Mouse (Mus musculus) spleen, postnatal 36 days (tissue): Measurements from ENCODE around the gene 1700069L16Rik.

Experiments
- DNase-seq, 2 experiments: peaks; one replicate each; pipeline ENCODE4 v3.0.0; 2022; ENCODE audit warnings: low spot score in 2 of 2, mixed read lengths in 1 of 2

Gene 1700069L16Rik

GRCm38 (mm10) chr5:113687514-113687913 is 37.1 kb downstream of the 1700069L16Rik start:
- DNase-seq, result no peak

DNA sequence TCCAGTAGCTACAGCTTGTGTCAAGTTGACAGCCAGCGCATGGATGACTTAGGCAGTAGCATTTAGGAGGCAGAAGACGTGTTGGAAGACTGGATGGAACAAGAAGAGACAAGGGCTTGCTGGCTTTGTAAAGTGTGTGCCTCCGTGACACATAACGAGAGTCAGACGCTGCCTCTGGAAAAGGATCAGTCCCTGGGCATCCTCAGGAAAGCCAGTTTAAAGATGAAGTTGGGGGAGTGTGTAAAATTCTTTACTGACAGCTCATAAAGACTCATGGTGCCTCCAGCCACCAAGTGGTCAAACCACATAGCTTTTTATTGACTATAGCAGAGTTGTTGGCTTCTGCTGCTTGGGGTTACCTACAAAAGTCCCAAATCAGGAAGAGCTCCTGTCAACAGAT is 39.1 kb downstream of the 1700069L16Rik start:
- DNase-seq, result no peak

GRCm38 (mm10) chr5:113683246-113683645 is 41.3 kb downstream of the 1700069L16Rik start:
- DNase-seq, result no peak

DNA sequence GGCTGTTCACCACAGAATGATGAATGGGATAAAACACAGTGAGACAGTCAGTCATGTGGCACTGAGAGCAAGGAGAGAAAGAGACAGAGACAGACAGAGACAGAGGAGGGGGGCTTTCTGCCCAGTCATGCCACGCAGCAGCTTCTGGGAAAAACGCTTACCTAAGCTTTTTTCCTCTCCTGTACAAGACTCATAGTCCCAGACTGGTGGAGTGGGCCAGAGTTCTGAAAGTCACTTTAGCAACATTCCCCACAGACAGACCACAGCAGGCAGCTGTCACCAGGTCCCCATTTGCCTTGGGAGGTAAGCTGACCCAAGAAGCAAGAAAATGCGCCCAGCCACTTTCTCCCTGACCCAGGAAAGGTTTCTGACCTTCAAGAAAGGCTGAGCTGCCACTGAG is 42.1 kb downstream of the 1700069L16Rik start:
- DNase-seq, result no peak

GRCm38 (mm10) chr5:113681219-113681618 is 43.4 kb downstream of the 1700069L16Rik start:
- no peak for DNase-seq

- no peak for DNase-seq
Observed at GRCm38 (mm10) chr5:113679509-113679908, 45.1 kb downstream of the 1700069L16Rik start.

GRCm38 (mm10) chr5:113678743-113679452 is 45.7 kb downstream of the 1700069L16Rik start:
- no peak for DNase-seq

DNA sequence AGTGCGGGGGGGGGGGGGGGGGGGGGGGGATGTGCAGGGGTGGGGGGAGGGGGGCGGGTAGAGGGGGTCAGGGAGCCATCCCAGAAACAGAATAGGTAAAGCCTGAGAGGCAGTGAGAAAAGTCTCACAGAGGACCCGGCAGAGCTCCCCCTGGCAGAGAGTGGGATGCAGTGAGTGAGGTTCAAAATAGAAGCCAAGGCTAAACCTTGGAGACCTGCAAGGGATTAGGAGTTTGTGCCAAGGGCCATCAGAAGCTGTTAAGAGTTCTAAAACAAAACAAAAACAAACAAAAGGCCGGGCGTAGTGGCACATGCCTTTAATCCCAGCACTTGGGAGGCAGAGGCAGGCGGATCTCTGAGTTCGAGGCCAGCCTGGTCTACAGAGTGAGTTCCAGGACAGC is 47.0 kb downstream of the 1700069L16Rik start:
- no peak for DNase-seq

GRCm38 (mm10) chr5:113674851-113675250 is 49.7 kb downstream of the 1700069L16Rik start:
- no peak for DNase-seq

DNA sequence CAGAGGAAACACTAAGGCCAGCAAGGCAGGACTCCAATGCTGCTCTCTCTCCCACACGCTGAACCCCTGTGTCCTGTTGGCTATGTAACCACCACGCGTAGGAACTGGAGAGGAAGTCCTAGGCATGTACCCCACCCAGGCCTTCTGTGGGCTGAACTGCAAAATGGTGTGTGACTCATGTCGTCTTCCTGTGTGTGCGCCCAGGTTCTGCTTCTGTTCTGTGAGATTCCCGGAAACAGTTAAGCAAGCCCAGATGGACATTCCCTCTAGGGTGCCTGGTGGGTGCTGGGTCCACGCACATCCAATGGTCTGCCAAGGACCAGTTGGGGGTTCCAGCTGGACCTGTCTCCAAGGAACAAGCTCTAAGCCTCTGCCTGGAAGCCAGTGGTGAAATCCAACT is 52.1 kb downstream of the 1700069L16Rik start:
- DNase-seq, result peak in 1 of 2 experiments; percentile 8

- DNase-seq, result peak; percentile 18 to 25
Observed at GRCm38 (mm10) chr5:113670597-113670996, 54.0 kb downstream of the 1700069L16Rik start.

GRCm38 (mm10) chr5:113670110-113670509 is 54.5 kb downstream of the 1700069L16Rik start:
- DNase-seq, result no peak

DNA sequence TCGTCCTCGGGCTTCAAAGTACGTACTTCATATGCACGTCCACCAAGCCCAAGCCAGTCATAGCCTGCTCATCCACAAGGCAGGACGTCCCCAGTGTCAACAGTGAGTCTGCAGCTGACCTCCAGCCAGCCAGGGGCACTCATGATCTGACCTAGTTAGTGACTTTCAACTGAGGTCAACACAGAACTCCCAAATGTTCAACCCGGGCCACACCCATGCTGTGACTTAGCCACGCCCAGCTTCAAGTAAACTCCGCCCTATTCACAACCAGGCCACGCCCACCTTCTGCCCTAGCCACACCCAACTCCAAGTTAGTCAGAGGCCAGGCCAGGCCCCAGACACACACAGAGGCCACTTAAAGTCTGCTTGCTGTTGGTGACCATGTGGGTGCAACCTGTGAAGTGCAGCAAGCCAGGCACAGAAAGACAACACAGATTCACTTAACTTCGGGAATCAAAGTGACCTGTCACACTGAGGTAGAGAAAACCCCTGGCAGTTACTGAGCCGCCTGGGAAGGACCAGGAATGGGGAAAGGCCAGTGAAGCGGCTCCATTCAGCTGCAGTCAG is 59.9 kb downstream of the 1700069L16Rik start:
- DNase-seq, result no peak

GRCm38 (mm10) chr5:113664127-113664526 is 60.4 kb downstream of the 1700069L16Rik start:
- no peak for DNase-seq

GRCm38 (mm10) chr5:113660872-113661271 is 63.7 kb downstream of the 1700069L16Rik start:
- no peak for DNase-seq

DNA sequence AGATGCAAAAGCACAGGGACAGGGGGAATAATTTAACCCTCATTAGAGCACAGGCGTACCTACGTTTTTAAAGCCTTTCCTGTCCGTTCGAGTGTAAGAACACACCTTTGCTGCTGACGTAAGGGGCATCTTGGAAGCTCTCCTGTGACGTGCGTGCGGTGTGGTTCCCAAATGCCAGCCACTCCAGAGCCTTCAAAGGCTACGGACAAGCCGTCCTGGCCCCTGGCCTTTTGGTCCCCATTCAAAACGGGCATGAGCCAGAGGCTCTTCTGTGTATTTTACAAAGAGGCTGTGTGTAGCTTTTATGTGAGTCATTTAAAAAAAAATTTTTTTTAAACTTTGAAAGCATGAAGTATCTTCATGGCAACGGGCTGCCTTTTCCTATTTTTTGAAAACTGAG is 69.8 kb downstream of the 1700069L16Rik start:
- DNase-seq, result no peak

GRCm38 (mm10) chr5:113654206-113654605 is 70.4 kb downstream of the 1700069L16Rik start:
- no peak for DNase-seq

DNA sequence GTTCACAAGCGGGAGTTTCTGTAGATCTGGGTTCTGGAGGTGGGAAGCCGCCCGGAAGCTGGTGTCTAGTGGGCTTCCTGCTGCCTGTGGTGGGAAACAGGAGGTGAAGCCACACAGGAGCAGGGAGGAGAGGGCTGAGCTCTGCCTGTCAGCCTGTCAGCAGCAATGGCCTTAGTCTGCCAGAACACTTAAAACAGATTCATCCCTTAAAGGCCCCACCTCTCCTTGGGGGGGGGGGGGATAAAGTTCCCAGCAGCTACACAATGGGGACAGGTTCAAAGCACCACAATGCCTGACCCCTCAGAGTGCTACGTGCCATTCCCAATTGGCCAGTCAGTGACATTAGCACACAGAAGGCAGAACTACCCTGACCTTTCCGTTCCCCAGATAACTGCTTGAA is 72.4 kb downstream of the 1700069L16Rik start:
- DNase-seq, result no peak

DNA sequence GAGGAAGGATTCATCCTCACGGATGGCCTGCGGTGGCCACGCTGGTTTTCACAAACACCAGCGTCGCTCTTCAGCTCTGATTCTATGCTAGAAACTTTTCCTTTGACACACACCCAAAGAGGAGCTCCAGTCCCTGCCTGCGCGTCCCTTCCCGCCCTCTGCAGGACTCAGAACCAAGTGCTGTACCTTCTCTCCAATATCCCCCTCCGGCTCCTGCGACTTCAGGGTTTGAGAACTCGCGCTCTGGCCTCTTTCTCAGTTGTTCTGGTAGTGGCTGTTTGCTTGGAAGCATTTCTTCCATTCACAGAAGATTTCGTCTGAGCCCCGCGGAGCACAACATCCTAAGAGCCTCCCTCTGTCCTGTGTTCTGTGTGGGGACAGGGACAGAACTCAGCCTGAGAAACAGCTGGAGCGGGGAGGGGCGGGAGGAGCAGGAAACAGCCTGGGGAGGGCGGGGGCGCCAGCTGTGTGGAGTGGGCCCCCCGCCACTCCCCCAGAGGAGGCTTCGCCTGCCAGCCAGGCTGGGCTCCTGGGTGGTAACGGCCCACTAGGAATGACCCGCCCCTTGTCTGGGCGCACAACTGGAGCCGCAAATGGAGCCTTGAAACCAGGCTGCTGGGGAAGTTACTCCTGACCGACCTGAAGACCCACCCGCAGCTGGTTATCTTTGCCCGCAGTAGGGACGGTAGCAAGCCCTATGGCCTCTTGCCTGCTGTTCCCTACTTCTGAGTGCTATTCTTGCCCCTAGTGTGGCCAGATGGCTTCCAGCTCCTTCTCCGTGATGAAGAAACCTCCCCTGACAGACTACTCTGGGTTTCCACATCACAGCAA is 74.3 kb downstream of the 1700069L16Rik start, which contains the start of gene Cmklr1:
TSS of gene Cmklr1 (minus strand) at position 392 of the 831 bp plus-strand sequence.
- no peak for DNase-seq

- peak in 1 of 2 experiments; percentile 14 for DNase-seq
Observed at GRCm38 (mm10) chr5:113648647-113649211, 75.8 kb downstream of the 1700069L16Rik start.

DNA sequence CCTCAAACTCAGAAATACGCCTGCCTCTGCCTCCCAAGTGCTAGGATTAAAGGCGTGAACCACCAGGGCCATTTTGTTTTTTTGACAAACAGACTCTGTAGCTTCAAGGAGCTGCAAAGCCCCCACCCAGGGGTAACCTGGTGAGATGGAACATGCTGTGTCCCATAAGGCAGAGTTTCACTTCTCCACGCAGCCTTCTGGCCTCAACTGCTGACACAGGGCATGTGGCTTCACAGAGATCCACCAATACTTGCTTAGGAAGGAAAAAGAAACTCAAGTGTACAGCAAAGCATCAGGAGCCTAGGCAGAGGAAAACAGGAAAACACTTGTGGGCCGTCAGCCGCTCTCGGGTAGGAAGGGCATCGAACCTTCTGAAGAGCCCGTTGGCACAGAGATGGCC is 77.4 kb downstream of the 1700069L16Rik start:
- peak in 1 of 2 experiments; percentile 27 for DNase-seq

DNA sequence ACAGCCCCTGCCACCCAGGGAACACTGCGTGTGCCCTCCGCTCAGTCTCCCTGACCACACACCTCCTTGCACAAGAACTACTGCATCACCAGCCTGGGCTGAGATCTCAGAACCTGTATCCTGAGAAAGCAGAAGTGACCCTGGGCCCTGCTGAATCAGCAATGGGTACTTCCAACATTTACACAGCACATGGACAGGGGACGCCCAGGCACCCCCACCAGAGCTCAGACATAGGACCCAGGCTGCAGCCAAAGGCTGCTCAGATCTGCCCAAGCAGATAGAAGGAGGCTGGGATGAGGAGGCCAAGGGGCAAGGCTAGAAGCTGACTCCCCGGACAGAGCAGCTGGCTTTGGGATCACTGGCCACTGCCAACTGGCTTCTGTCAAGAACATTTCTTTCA is 80.1 kb downstream of the 1700069L16Rik start:
- DNase-seq, result peak; percentile 24 to 40
